Mouse (Mus musculus) heart, adult 18-20 months (tissue): ENCODE measurements around the gene Tnmd. TPM values are rescaled to one million over a fixed set of nuclear protein-coding genes. Genes with fewer than 3 reads are reported as not detected.

ENCODE experiments used
- DNase-seq, 2 experiments: peaks; one replicate each; pipeline ENCODE4 v3.0.0; 2021 to 2022; ENCODE audit warnings: mixed read lengths in 1 of 2
- long read RNA-seq, 2 experiments: library from polyadenylated mRNA; stranded (forward); transcript quantifications; one replicate each; pipeline ENCODE4 v2.0.0; 2021
- total RNA-seq, 2 experiments: library from RNA; stranded (reverse); gene quantifications; 2 replicates each; pipeline ENCODE4 v1.2.3; 2021

Gene Tnmd
- not detected for total RNA-seq
- long read RNA-seq, experiment 1 = 0 reads
- long read RNA-seq, experiment 2 = 0 reads

DNA sequence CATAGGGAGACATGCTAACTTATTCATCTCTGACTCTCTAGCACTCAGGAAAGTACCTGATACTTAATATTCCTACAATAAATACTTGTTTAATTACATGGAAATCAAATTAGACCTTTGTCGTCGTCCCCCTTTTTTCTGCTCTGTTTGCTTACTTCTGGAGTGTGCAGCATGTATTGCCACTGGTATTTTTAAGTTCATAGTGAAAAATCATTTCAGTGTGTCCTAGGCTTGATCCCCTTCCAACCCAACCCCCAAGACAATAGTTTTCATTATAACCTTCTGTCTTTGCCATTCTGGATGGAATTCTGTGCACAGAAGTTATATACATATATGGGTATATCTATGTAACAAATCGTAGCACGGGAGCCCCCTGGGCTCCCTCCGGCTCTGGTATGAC lies at the start of gene Tnmd:
Gene Tnmd (plus strand): TSS at position 301 of the 400 bp plus-strand sequence.
- DNase-seq = no peak

- DNase-seq = no peak
These were observed 2.9 kb downstream of the Tnmd start for GRCm38 (mm10) chrX:133853637-133854036.

- no peak for DNase-seq
These were observed 19.0 kb downstream of the Tnmd start for GRCm38 (mm10) chrX:133869743-133870142.

DNA sequence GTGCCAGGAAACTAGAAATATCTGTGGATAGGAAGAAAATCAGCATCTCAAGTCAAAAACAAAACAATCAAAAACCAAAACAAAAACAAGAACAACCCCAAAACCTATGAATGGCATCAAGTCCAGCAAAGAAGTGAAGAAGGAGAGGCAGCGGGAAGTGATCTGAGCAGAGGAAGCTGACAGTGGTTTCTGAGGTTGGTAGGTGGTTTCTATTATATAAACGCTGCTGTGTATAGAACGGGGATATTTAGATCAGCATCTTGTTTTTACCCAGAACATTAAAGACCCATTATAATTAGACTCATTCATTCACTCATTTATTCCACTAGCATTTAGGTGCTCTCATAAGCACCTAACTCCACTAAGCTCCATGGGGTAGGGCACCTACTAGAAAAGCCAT lies 36.5 kb downstream of the Tnmd start:
- no peak for DNase-seq

DNA sequence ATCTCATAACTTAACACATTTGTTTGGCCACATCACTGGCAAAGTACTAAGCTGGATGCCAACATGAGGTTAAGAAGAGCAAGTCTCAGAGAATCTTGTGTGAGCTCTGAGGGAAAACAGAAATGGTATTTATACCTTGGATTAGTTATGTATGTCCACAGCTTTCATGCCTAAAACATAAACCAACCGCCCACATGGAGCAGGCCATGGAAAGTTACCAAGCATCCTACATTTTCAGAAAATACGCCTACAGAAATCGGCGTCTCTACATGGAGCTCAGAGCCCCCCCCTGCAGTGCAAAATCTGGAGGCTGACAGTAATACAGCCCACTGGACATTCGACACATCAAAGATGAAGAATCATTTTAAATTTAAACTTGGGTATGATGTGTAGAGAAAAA lies 37.3 kb downstream of the Tnmd start:
- no peak for DNase-seq

DNA sequence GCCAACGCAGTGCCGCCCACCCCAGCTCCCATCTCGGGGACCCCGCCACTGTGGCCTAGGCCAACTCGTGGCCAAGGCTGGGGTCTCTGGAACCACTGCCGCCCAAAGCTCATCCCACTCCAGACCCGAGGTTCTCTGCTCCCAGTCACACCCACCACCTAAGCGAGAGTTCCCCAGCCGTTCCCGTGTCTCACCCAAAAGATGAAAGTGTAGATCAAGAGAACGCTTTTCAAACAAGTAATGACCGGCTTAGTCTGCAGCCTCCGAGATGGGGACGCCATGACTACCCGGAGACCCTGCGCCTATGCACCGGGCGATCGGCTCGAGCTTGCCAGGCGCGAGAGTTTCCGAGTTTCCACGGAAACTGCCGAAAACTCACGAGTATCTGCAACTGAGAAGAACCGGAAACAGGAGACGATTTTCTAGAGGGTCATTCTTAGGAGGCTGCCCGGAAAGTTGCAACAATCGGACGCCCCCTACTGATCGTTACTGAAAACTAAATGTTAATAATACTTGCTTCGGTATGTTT lies 47.3 kb downstream of the Tnmd start, which contains the start of gene Tspan6:
Gene Tspan6 (minus strand): TSS at position 416 of the 529 bp plus-strand sequence.
- peak; percentile 84 to 85 for DNase-seq

DNA sequence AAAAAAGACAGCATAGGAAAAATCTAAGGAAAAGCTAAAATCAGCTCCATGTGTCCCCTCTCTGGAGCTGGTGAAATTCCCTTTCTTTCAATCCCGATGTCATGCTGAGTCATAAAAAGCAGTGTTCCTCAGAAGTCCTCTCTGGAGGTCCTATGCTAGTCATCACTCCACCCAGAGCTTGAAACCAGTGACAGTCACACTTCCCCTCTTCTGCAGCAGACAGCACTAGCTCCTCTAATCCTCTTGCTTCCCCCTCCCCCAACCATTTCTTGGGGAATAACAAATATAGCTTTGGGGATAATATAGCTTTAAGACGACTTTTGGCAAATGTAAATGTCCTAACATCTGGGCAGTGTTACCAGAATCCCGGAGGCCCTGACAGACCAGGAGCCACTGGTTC lies 57.5 kb downstream of the Tnmd start, which contains the start of gene Srpx2:
Gene Srpx2 (plus strand): TSS at position 166 of the 400 bp plus-strand sequence.
- peak; percentile 9 to 23 for DNase-seq

- DNase-seq = peak; percentile 40 to 61
These were observed 60.8 kb downstream of the Tnmd start for GRCm38 (mm10) chrX:133911397-133912103.

- DNase-seq = no peak
These were observed 62.2 kb downstream of the Tnmd start for GRCm38 (mm10) chrX:133913006-133913405.

- peak; percentile 34 to 54 for DNase-seq
These were observed 63.4 kb downstream of the Tnmd start for GRCm38 (mm10) chrX:133914219-133914618.

Other genes with a start within 250 kb of the Tnmd start
- 10 to 100 TPM in 1 of 2 experiments, 1 to 10 TPM in 1; 9.9 to 10.4 TPM for gene Pcdh19, start 162.0 kb upstream of the Tnmd start, total RNA-seq
- gene Tspan6, start 47.4 kb downstream of the Tnmd start, total RNA-seq = 1 to 10 TPM; 8.6 to 8.9 TPM
- gene Srpx2, start 57.4 kb downstream of the Tnmd start, total RNA-seq = 1 to 10 TPM; 3.1 to 4.3 TPM
- gene Sytl4, start 130.8 kb downstream of the Tnmd start, total RNA-seq = 1 to 10 TPM; 1.7 to 2.2 TPM
- 10 to 100 TPM; 10.7 to 11.2 TPM for gene Cstf2, start 208.2 kb downstream of the Tnmd start, total RNA-seq